Mouse (Mus musculus): ENCODE results near the gene Dis3l.

- TF ChIP-seq POLR2A (IDR thresholded peaks at IDR 0.05; ENCODE audit: low read depth, low read length) (no peak), CTCF (conservative IDR thresholded peaks at IDR 0.05; ENCODE audit: insufficient read depth, insufficient read length, low read depth, low read length) (no peak)
Measured at GRCm38 (mm10) chr9:64349490-64349889, 8.4 kb upstream of the Dis3l start.
